In genomic region chr3:87770280-87770679, GRCm38 (mm10) we compare ENCODE assay signal across 9 mouse cellular contexts. TPM values are rescaled to one million over a fixed set of nuclear protein-coding genes. Genes with fewer than 3 reads are reported as not detected.
DNase-seq lines count a peak whose midpoint lies in the region; ATAC-seq and TF ChIP-seq lines count a peak whose summit lies in the region.
"Had no signal": no experiment of that assay in that cellular context is flagged by ENCODE, and none has a peak within 500 bp of the region (broad histone marks: within the 10 kb centered on the region; RNA-seq: fewer than 3 reads in every experiment).

No protein-coding gene starts in this region.

- no peak overlapping the region for H3K27ac ChIP-seq in kidney, adult 2 months (ENCODE audit: insufficient read depth, low read depth, low read length)
- no peak overlapping the region for H3K27ac ChIP-seq in kidney, embryonic 14.5 days (ENCODE audit: low read depth, low read length)
- H3K27ac ChIP-seq: stomach, embryonic 15.5 days had no signal

- H3K9me3 ChIP-seq in kidney, embryonic 14.5 days (ENCODE audit: control insufficient read depth, low read length): no peaks in the 10 kb centered on the region
- H3K9me3 ChIP-seq: stomach, embryonic 15.5 days had no signal

- H3K4me3 ChIP-seq in kidney, adult 2 months (ENCODE audit: insufficient read depth, low read depth, low read length): no peak overlapping the region
- no peak overlapping the region for H3K4me3 ChIP-seq in kidney, embryonic 14.5 days (ENCODE audit: low read length)
- H3K4me3 ChIP-seq in lung, adult 2 months (replicated peaks; ENCODE audit: extremely low read depth, low read depth, low read length): no peak overlapping the region
- H3K4me3 ChIP-seq: stomach, embryonic 15.5 days had no signal

- TF ChIP-seq CTCF in kidney, adult 2 months (conservative IDR thresholded peaks at IDR 0.05; ENCODE audit: insufficient read depth, insufficient read length, low read depth, low read length): peak; percentile 85
- TF ChIP-seq CTCF in lung, adult 2 months (IDR thresholded peaks at IDR 0.05; ENCODE audit: insufficient read depth, low read length): peak; percentile 58

- H3K36me3 ChIP-seq in kidney, adult 2 months (ENCODE audit: control insufficient read depth, insufficient read depth, low read length): no peaks in the 10 kb centered on the region
- H3K36me3 ChIP-seq in kidney, embryonic 14.5 days (ENCODE audit: control insufficient read depth, insufficient read depth, low read length): no peaks in the 10 kb centered on the region
- H3K36me3 ChIP-seq: stomach, embryonic 15.5 days had no signal

- H3K4me2 ChIP-seq in kidney, embryonic 14.5 days (replicated peaks; ENCODE audit: low read depth, low read length): no peak overlapping the region
- H3K4me2 ChIP-seq: stomach, embryonic 15.5 days had no signal

- H3K27me3 ChIP-seq in kidney, adult 2 months (replicated peaks; ENCODE audit: control insufficient read depth, insufficient read depth, low read length): no peaks in the 10 kb centered on the region
- H3K27me3 ChIP-seq in kidney, embryonic 14.5 days (ENCODE audit: control insufficient read depth, insufficient read depth, low read length): no peaks in the 10 kb centered on the region; the same call in 1 of the 2 replicates
- H3K27me3 ChIP-seq: stomach, embryonic 15.5 days had no signal

- ATAC-seq in kidney, embryonic 14.5 days (ENCODE audit: low FRiP score, low TSS enrichment): no peak
- peak; percentile 55 for ATAC-seq in CD4-positive, CD25-positive, alpha-beta regulatory T cell, adult 4 months

- WGBS in kidney, adult 2 months: 2% methylated on average over 4 of the region's 4 CpGs
- under 1% methylated on average over 4 of the region's 4 CpGs for whole genome bisulfite sequencing in kidney, embryonic 14.5 days
- under 1% methylated on average over 4 of the region's 4 CpGs for WGBS in lung, adult 2 months

- TF ChIP-seq POLR2A in kidney, adult 2 months (IDR thresholded peaks at IDR 0.05; ENCODE audit: low read depth, low read length): no peak
- no peak for TF ChIP-seq POLR2A in lung, adult 2 months (IDR thresholded peaks at IDR 0.05; ENCODE audit: borderline replicate concordance, extremely low read depth, low read depth, low read length)

- intact Hi-C loops in gastrocnemius, postnatal 14 days (cut with DNase I; ENCODE audit: low total_unique reads): loop anchor here (5.0 kb wide), 1 partner anchor 72 kb away; no protein-coding TSS in a partner anchor

- peak; percentile 65 for DNase-seq in kidney, adult 2 months
- peak; percentile 87 for DNase-seq in MN1 (ENCODE audit: low spot score)
- DNase-seq in embryo, embryonic 11.5 days (ENCODE audit: low read depth, low spot score): peak; percentile 60
- no peak for DNase-seq in lung, adult 2 months
- peak; percentile 25 to 65 for DNase-seq in thymus, postnatal 10 days (ENCODE audit: low spot score in 2 of 2)
- no peak for DNase-seq in gastrocnemius, postnatal 14 days

- H3K9ac ChIP-seq in kidney, embryonic 14.5 days (ENCODE audit: low read depth, low read length): no peak overlapping the region
- H3K9ac ChIP-seq: stomach, embryonic 15.5 days had no signal

- 0 out of 2 replicates have a peak, but pooled peaks cover 4% of the 10 kb centered on the region for H3K4me1 ChIP-seq in kidney, adult 2 months (ENCODE audit: control insufficient read depth, insufficient read depth, low read length)
- H3K4me1 ChIP-seq in kidney, embryonic 14.5 days (ENCODE audit: control insufficient read depth, insufficient read depth, low read length): peaks cover 42% of the 10 kb centered on the region
- peaks cover 11% of the 10 kb centered on the region for H3K4me1 ChIP-seq in lung, adult 2 months (ENCODE audit: control insufficient read depth, insufficient read depth, low read length)

RNA-seq across cellular contexts. Expression of gene Lrrc71, which starts 21.9 kb away (rescaled TPM):
- polyA plus RNA-seq in kidney, adult 2 months (2012; rRNA removed): 0.20 and 0.48 TPM in 2 replicates
- 0.87 and 0.89 TPM in 2 replicates for polyA plus RNA-seq in kidney, embryonic 14.5 days (2014; fragmentation: Nextera tagmentation; extraction: Ambion mirVana)
- polyA plus RNA-seq in CD4-positive, CD25-positive, alpha-beta regulatory T cell, adult 4 months (2017; shearing (Covaris generic)): 1 to 10 TPM; 1.3 to 1.8 TPM
- 9.5 and 15.4 TPM in 2 replicates for polyA plus RNA-seq in lung, adult 2 months (2012; rRNA removed)
- under 1 TPM; 0.04 to 0.53 TPM for total RNA-seq in gastrocnemius, postnatal 14 days (2021)

RNA-seq across cellular contexts. Expression of gene Ntrk1, which starts 24.7 kb away (rescaled TPM):
- 2.5 and 4.5 TPM in 2 replicates for polyA plus RNA-seq in kidney, adult 2 months (2012; rRNA removed)
- polyA plus RNA-seq in kidney, embryonic 14.5 days (2014; fragmentation: Nextera tagmentation; extraction: Ambion mirVana): 5.3 and 5.4 TPM in 2 replicates
- not detected for polyA plus RNA-seq in CD4-positive, CD25-positive, alpha-beta regulatory T cell, adult 4 months (2017; shearing (Covaris generic))
- polyA plus RNA-seq in lung, adult 2 months (2012; rRNA removed): 0.56 and 0.87 TPM in 2 replicates
- not detected for total RNA-seq in gastrocnemius, postnatal 14 days (2021)

RNA-seq across cellular contexts. Expression of gene Insrr, which starts 26.5 kb away (rescaled TPM):
- 23.9 and 27.8 TPM in 2 replicates for polyA plus RNA-seq in kidney, adult 2 months (2012; rRNA removed)
- polyA plus RNA-seq in kidney, embryonic 14.5 days (2014; fragmentation: Nextera tagmentation; extraction: Ambion mirVana): 0.95 and 0.97 TPM in 2 replicates
- polyA plus RNA-seq in CD4-positive, CD25-positive, alpha-beta regulatory T cell, adult 4 months (2017; shearing (Covaris generic)): 1 to 10 TPM in 1 of 2 experiments, under 1 TPM in 1; 0.17 to 1.6 TPM
- 0.19 and 0.66 TPM in 2 replicates for polyA plus RNA-seq in lung, adult 2 months (2012; rRNA removed)
- total RNA-seq in gastrocnemius, postnatal 14 days (2021): under 1 TPM; 0.25 to 0.35 TPM

RNA-seq across cellular contexts. Expression of gene Pear1, which starts 53.8 kb away (rescaled TPM):
- polyA plus RNA-seq in kidney, adult 2 months (2012; rRNA removed): 60.5 and 71.0 TPM in 2 replicates
- polyA plus RNA-seq in kidney, embryonic 14.5 days (2014; fragmentation: Nextera tagmentation; extraction: Ambion mirVana): 25.3 and 41.0 TPM in 2 replicates
- polyA plus RNA-seq in CD4-positive, CD25-positive, alpha-beta regulatory T cell, adult 4 months (2017; shearing (Covaris generic)): 10 to 100 TPM; 57.3 to 93.7 TPM
- 87.2 and 112 TPM in 2 replicates for polyA plus RNA-seq in lung, adult 2 months (2012; rRNA removed)
- 10 to 100 TPM; 14.4 to 17.9 TPM for total RNA-seq in gastrocnemius, postnatal 14 days (2021)

Comparison
In these comparisons a context has a peak if more than half of its experiments do, and no peak if none do; other contexts are left out.
1. DNase-seq: peak in kidney, adult 2 months (single experiment), MN1 (single experiment), embryo, embryonic 11.5 days (single experiment) and thymus, postnatal 10 days (2 of 2); none in lung, adult 2 months (single experiment) and gastrocnemius, postnatal 14 days (single experiment).